Mouse (Mus musculus) MN1 (cell line): ENCODE results near the gene Cop1.

Source experiments
- DNase-seq: peaks from one replicate; pipeline ENCODE4 v3.0.0-alpha.2; 2016; ENCODE audit warnings: low spot score

Cop1 gene

DNA sequence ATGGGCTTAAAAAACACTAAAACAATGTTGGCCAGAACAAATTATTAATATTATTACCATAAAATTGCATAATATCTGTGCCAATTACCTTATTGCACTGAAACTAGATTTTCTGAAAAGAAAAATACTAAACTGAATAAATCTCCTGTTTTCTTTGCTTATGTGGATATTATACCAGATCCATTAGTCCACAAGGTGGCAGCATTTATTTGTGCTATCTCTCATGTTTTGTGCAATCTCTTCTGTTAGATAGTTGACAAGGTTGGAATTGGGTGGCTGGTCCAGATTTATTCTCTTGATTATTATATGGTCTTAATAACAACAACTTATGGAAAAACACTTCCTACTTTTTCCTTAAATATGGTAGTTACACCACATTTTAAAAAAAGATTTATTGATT, 58.1 kb downstream of the Cop1 start:
- DNase-seq, result peak; percentile 52

DNA sequence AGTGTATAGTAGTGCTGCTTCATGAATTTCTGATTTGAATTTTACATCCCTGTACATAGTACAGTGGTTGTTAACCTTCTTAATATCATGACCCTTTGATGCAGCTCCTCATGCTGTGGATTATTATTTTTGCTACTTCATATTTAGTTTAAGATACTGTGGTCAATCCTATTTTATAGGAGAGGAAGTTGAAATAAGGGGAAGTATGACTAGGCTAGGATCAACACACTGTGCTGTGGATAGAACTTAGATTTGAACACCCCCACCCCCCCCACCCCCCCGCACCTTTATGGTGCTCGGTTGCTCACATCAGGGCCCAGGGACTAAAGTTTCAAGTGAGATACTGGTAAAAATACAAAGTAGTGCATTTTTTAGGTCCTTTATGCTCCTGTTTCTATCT, 58.7 kb downstream of the Cop1 start:
- DNase-seq, result no peak

DNA sequence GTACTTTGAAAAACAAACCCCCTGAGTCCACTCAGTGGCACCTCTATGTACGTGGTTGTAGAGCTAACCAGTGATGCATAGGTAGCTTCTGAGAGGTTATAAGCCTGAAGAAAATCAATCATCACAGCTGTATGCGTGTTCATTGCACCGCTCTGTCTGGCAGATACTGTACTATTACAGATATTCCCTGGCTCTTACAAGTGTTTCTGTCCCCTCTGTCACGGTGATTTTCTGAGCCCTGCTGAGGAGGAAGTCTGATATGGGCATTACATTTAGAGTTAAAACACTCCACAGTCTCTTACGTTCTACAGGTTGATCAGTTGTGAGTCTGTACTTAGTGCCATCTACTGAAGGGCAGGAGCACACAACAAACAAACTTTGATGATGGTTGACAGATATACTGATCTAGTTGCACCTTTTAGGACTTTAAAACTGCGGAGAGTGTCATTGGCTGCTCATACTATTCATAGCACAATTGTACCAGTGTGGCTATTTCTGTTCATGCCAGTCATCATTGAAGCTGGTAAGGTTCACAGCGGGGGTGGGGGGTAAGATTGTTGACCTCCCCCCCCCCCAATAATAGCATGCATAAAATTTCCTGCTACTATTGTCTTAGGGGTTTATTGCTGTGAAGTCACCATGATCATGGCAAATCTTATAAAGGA, 69.4 kb downstream of the Cop1 start:
- DNase-seq, result no peak

DNA sequence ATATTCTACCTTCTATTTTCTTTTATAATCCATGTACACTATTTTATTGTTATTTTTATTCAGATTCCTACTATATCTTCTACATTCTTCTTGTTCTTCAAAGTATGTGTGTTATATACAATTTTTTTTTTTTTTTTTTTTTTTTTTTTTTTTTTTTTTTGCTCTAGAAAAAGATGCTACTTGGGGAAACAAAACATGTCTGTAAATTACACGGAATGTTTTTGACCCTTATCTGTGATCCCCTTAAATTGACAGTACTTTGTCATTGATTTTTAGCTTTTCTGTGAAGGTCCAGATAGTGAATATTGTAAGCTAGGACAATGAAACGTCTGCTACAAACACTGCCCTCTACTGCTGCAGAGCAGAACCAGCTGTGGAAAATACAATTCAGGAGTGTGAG, 81.5 kb downstream of the Cop1 start:
- DNase-seq, result no peak

DNA sequence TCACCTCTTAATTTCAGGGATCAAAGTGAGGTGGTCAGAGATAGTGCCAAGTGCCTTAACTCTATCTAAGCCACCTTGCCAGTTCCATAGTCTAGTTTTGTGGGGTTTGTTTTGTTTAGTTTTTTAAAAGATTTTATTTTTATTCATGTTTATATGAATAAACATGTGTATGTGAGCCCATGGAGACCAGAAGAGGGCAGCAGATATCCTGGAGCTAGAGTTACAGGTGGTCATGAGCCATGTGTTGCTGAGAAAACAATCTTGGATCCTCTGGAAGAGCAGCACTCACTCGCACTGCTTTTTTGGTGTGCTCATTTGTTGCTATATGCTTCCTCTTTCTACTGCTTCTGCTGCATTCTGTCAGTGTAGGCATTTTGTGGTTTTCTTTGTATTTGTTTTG, 90.5 kb downstream of the Cop1 start:
- no peak for DNase-seq

DNA sequence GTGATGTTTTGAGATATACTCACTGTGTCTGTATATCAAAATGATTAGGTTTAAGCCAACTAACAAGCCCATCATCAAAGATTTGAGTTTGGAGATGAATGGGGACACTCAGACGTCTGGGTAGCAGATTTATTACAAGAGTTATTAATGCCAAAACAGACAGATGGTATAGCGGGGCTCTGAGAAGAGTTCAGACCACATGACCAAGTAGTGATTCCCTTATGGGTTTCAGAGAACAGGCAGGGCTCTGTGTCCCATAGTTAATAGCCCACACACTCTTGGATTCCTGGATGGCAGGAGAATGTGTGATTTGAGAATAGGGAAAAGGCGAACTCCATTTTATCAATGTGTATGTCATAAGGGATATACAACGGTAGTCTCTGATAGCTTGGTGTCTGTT, 98.9 kb downstream of the Cop1 start:
- DNase-seq, result no peak

DNA sequence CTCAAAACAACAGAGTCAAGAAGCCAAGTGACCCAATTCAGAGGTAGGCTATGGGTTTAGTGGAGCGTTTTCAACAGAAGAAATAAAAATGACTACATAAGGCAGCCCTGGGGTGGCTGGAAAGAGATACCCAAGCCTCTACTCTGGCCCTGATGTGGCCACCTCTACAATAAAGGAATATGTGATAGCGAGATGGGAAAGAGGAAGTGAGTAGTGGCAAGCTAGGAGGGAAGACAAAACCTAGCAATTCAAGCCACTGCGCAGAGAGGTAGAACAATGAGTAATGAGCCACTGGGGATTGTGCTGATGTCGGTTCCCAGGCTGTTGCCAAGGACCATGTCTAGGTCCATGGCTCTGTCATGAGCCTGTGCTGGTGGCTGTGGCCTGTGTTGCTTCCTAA, 102.0 kb downstream of the Cop1 start:
- no peak for DNase-seq

DNA sequence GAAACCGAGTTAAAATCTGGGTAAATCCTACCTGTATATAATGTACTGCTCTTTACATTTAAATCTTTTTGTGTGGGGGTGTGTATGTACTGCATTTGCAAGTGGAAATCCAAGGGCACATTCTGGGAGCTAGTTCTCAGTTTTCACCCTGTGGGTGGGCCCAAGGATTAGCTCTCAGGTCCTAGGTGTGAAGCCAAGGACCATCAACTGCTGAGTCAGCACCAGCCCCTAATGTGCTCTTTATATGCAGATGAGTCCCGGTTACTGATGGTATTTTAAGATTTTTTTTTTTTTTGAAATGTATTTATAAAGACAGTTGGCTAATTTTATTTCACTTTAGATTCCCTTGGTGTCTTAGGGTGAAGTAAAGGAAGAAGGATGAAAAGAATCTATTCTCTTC, 110.2 kb downstream of the Cop1 start:
- no peak for DNase-seq

DNA sequence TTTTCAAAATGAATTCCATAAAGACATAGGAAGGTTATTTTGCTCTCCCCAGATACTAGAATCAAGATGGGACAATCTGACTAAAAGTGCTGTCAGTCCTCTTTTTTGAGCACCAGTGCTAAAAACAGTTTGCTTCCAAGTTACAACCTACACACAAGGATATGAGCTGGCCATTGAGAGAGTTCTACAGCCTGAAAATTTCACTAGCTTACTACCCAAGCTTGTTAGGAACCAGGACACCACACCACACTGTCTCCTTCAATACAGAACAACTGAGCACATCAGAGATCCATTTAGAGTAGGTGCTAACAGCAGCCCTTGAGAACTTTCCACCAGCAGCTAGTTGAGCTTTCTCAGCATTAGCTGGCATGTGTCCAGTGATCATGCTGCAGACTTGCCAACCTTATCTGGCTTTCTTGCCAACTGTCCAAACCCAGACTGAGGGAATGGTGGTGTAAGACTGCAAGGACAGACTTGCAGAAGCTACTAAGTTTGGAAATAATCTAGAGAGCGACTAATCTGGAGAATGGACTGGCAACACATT, 123.0 kb downstream of the Cop1 start:
- DNase-seq, result no peak

DNA sequence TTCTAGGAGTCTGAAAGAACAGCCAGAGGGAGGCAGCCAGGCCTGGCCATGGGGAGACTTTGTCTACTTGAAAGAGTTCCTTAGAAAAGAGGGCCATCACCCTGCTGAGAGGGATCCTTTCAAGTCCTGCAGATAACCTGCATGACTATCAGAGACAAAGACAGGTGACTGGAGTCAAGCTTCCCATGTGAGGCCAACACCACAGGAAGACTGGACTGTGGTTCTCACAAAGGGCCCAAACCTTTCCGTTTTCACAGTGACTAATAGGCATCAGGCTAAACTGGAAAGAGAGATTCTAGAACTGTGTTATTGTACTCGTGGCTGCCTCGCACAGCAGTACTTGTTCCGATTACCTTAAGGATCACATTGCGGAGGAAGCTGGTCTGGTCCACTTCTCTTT, 126.6 kb downstream of the Cop1 start:
- DNase-seq, result no peak

DNA sequence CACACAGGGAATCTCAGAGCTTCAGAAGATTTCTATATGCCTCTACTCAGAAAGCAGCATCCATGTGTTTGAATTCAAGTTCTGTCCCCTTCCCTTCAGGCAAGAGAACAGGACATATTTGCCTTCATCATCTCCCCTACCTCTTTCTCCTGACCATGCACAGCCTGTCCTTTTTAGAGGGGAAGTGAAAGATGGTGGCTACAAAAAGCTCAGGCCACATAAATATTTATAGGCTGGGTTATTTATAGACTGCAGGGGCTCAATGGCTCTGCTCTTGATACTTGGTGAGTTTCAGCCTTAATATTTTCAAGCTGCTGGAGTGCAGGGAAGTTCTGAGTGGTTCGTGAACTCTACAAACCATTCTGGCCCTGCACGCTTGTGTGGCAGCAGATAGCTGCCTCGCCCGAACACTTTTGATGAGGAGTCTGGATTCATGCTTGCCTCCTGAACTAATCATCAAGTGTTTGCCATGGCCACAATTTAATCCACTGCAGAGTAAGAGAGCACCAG, 139.8 kb downstream of the Cop1 start:
- no peak for DNase-seq

DNA sequence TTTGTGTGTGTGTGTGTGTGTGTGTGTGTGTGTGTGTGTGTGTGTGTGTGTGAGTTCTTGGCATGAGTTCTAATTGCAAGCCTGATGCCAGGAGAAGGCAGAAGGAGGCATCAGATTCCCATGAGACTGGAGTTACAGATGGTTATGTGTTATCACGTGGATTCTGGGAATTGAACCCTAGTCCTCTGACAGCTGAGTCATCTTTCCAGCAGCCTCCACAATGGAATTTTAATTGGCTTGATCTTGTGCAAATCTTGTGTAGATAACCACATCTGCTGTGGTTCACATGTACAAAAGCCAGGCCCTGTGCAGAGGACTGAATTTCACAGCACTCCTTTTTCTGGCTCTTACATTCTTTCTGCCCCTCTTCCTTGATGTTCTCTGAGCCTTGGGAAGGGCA, 150.1 kb downstream of the Cop1 start:
- peak; percentile 31 for DNase-seq

DNA sequence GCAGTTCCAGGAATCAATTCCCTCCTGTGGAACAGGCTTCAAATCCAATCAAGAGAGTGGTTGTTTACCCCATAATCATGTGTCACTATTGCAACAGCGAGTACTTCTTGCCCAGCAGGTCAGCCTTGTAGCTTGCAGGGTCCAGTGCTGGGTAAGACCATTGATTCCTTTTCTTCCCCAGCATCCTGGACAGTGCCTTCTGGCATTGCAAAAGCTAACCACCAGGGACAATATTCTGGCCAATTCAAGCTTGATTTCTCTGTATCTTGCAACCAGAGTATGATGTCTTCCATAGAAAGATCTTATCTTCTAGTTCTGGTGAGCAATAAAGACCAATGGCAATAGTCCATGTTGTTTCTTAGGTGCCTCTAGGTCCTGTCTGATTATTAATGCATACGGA, 150.8 kb downstream of the Cop1 start:
- DNase-seq, result no peak

DNA sequence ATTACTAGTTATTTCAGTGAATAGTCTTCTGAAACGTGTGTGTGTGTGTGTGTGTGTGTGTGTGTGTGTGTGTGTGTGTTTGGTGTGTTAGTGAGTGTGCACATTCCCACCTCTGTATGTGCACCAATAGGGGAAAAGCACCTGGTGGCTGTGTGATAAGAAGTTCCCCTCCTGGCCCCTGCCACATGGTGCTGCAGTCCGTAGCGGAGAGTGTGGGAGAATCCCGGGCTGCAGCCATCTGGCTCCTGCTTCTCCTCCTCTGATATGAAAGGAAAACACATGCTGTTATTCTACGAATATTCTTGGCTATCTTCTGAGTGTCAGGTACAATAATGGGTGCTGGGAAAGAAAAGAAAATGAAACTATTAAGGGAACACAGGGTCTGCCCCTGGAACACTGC, 154.3 kb downstream of the Cop1 start:
- no peak for DNase-seq

DNA sequence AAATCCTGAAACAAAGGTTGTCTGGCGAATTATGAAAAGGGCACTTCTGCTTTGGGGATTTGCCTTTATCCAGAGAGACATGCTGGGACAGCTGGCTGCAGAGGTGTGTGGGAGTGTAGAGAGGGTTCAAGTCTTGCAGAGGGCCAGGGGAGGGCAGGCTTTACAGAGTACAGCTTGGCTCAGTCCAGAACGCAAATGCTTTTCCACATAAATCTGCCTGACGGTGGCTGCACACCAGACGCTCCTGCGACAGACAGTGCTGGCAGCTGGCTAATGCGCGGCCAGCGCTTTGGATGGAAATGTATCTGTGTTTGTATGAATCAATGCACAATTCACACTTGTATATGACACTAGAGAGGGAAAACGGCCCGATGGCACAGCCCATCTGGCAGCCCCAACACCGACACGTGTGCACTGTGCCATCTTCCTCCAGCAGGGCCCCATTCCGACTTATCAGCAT, 156.5 kb downstream of the Cop1 start:
- DNase-seq, result no peak

DNA sequence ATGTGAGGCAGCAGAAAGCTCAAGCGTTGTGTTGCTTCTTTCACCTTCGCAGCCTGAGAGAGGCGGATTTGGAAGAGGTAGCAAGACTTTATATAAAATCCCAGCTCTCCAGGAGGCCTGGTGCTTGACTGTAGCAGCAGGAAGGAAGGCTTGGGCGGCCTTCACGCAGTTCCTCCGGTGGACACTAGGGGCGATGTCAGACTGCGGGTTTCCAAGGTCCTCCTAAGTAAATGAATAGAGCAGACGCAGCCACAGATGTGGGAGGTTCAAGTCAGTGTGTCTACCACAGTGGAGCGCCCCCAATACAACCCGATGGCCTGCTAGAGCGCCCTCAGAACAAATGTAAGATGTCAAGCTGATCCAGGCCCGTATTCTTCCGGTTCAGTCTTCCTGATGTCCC, 157.9 kb downstream of the Cop1 start:
- DNase-seq, result peak; percentile 40

DNA sequence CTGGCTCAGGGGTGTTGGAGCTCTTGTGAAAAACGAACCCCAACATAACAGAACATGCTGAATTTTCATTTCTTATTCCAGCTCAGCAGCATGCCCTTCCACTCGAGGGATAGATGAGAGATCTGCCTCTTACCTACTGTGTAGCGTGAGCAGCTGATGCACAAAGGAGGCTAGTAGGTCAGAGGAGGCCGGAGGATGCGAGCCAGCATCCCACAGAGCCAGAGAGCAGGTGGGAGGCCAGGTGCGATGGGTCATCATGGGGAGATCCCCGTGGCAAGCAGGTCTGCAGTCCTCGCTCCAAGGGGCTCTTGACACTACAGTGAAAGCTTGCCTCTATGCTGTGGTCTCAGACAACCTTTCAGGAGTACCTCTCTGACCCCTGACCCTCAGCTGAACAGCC, 160.5 kb downstream of the Cop1 start:
- DNase-seq, result no peak

DNA sequence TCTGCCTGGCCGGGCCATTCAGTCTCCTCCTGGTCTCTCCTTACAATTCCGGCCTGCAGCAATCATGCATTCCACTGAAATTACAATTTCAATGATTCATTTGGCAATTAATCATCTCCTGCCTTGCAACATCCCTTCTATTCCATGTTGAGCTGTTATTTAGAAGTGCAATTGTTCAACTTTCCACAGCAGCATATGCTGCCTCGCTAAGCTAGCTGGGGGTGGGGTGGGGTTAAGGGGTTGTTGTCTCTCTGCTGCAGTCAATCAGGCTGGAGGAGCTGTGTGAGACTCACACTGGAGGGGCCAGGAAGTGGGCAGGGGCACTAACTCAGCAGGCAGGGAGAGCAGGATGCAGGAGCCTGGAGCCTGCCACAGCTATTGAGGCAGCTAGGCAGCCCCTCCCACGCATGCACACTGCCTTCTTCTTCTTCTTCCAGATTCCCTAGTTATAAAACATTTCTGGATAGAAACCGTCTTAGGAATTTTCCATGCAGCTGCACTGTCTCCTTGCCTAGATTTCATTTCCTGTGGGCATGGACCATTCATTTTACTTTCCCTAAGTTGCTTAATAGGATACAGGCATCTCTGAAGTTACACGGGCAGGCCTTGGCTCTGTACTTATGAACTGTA, 161.1 kb downstream of the Cop1 start:
- DNase-seq, result no peak

DNA sequence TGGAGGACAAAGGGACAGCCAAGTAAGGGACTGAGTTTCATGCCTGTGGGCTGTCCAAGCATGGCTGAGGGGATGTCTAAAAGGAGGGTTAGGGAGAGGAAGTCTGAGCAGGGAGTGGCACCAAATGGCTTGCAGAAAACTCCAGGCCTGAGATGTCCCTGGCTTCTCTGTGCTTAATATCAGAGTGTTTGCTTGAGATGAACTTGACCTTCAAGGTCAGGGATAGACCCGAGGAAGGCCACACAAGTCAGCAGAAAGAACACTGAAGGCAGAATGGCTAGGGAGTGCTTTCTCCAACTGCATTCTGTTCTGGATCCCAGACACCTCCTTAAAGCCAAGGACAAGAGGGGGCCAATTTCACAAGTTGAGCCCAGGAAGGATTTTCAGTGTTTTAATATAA, 161.8 kb downstream of the Cop1 start:
- no peak for DNase-seq

DNA sequence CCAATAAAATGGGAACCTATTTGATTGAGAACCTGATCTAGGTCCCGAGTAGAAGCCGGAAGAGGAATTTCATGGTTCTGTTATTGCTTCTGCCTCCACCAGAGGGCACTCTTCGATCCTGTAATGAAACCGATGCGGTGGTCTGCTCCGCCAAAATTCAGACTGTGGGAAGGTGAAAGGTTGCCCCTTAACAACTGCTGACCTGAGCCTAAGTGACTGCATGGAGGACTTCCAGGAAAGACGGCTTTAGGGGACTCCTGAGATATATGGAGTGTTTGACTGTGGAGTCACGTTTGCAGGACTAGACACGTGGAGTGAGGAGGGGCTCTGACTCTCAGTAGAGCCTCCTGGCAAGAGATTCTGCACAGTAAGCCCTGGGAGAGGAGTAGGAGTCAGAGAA, 164.4 kb downstream of the Cop1 start:
- DNase-seq, result peak; percentile 11
